Mouse (Mus musculus): Measurements from ENCODE around the gene Psmd14. TPM values are rescaled to one million over a fixed set of nuclear protein-coding genes. Genes with fewer than 3 reads are reported as not detected.

The Psmd14 gene
- polyA plus RNA-seq, 1 experiment, result 95.5 TPM

DNA sequence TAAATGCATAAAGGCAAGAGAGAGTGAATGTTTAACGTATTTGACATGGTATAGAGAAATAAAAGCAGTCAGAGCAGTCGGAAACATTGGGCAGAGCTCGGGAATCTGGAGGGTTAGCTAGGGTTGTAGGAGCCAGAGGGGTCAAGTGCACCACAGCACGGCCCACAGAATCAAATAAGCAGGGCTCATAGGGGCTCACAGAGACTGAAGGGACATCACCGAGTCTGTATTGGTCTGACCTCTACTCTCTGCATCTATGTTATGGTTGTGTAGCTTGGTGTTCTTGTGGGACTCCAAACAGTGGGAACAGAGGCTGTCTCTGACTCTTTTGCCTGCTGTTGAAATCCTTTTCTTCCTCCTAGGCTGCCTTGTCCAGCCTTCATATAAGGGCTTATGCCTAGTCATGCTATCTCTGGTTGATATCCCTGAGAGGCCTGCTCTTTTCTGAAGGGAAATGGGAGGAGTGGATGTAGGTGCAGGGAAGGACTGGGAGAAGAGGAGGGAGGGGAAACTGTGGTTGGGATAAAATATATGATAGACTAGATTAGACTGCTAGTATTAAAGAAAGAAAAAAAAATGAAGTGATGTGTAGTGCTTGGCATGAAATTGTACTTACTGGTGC lies 47.9 kb downstream of the Psmd14 start:
- DNase-seq (ENCODE audit: extremely low spot score in 1 of 2, low spot score in 1 of 2), result no peak

GRCm38 (mm10) chr2:61760044-61760443 lies 48.5 kb downstream of the Psmd14 start:
- no peak for DNase-seq (ENCODE audit: extremely low spot score in 1 of 2, low spot score in 1 of 2)

- DNase-seq (ENCODE audit: extremely low spot score in 1 of 2, low spot score in 1 of 2), result no peak
Observed at GRCm38 (mm10) chr2:61764470-61765105, 53.1 kb downstream of the Psmd14 start.

- DNase-seq (ENCODE audit: extremely low spot score in 1 of 2, low spot score in 1 of 2), result no peak
Observed at GRCm38 (mm10) chr2:61765526-61765925, 54.0 kb downstream of the Psmd14 start.

GRCm38 (mm10) chr2:61780794-61781193 lies 69.3 kb downstream of the Psmd14 start:
- no peak for DNase-seq (ENCODE audit: extremely low spot score in 1 of 2, low spot score in 1 of 2)

GRCm38 (mm10) chr2:61794960-61795359 lies 83.5 kb downstream of the Psmd14 start:
- no peak for DNase-seq (ENCODE audit: extremely low spot score in 1 of 2, low spot score in 1 of 2)

DNA sequence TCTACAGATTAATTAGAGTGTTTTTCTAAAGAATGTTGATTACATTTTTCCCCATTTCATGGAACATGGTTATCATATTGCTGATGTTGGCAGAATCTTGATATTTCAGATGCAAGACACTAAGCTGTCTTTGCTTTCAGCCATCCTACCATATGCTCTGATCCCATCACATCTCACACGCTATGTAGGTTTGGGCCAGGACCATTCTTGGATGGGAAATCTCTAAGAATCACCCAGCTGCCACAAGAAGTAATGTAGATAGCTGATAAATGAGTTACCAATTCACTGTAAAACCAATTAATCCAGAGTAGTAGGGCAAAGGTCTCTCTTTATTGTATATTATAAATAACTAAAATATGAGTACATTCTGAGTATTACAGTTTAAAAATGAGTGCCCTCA lies 86.6 kb downstream of the Psmd14 start:
- DNase-seq (ENCODE audit: extremely low spot score in 1 of 2, low spot score in 1 of 2), result no peak

DNA sequence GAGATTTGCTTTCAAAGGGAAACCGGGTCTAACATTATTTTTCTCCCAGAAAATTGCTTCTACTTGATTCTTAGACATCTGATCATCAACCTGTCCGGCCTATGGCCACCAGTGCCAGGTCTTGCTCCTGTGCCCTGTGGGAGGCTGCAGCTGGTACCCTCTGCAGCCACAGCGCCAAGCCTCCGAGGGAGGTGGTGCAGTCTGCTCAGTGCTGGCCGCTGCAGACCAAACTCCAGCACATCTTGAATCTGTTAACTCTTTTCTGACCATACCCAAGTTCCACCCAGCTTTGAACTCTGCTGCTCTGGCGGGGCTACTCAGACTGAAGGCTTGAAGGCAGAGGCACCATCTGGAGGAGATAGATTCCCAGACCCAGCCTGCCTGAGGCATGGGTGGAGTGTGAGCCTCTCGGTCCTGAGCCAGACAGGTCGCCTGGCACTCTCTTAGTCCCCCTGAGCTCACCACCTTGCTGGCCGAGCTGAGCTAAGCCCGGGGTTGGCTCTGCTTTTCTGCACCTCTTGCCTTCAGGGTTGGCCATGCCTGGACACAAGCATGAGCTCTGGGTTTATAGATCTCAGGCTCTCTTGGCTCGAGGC lies 91.3 kb downstream of the Psmd14 start, which contains the start of gene Tbr1:
Tbr1 (plus strand) TSS at position 275 of the 596 bp plus-strand sequence.
- peak in 1 of 2 experiments; percentile 37 for DNase-seq (ENCODE audit: extremely low spot score in 1 of 2, low spot score in 1 of 2)

DNA sequence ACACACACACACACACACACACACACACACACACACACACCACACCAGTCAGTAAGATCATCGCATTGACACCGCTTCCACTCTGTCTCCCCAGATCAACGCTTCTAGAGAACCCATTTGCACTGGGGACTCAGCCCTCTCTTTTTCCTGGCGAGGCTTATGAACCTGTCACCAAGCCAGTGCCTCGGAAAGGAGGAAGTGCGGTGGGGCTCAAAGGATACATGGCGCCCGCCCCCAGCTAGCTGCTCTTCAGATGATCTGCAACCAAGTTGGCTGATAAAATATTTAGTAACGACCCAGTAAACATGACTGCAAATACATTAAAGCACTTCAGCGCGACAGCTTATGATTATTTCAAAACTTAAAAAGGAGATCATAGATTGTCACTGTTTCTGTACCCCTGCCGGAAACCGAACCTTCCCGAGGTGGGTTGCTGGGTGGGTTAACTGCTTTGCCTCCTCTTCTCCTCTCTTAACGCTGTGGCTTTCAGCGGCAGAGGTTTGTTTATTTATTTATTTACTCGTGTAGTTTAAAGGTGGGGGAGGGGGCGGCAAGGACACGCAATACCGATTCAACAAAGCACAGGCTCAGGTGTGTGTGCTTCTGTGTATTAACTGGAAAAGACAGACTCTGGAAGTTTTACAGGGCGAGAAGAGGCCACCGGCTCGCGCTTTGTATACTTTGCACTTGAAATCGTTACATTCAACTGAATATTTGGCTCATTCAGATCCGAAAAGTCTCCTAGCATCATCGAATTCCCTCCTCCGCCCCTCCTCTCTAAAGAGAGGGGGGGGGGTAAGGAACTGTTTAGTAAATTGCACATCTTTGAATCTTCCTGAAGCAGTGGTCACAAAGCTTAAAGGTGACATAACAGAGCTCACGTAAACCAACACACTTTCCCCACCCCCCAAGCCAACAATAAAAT lies 92.2 kb downstream of the Psmd14 start:
- DNase-seq (ENCODE audit: extremely low spot score in 1 of 2, low spot score in 1 of 2), result peak in 1 of 2 experiments; percentile 47

GRCm38 (mm10) chr2:61804382-61804840 lies 92.9 kb downstream of the Psmd14 start:
- peak; percentile 58 to 79 for DNase-seq (ENCODE audit: extremely low spot score in 1 of 2, low spot score in 1 of 2)

- no peak for DNase-seq (ENCODE audit: extremely low spot score in 1 of 2, low spot score in 1 of 2)
Observed at GRCm38 (mm10) chr2:61804841-61805540, 93.5 kb downstream of the Psmd14 start.

DNA sequence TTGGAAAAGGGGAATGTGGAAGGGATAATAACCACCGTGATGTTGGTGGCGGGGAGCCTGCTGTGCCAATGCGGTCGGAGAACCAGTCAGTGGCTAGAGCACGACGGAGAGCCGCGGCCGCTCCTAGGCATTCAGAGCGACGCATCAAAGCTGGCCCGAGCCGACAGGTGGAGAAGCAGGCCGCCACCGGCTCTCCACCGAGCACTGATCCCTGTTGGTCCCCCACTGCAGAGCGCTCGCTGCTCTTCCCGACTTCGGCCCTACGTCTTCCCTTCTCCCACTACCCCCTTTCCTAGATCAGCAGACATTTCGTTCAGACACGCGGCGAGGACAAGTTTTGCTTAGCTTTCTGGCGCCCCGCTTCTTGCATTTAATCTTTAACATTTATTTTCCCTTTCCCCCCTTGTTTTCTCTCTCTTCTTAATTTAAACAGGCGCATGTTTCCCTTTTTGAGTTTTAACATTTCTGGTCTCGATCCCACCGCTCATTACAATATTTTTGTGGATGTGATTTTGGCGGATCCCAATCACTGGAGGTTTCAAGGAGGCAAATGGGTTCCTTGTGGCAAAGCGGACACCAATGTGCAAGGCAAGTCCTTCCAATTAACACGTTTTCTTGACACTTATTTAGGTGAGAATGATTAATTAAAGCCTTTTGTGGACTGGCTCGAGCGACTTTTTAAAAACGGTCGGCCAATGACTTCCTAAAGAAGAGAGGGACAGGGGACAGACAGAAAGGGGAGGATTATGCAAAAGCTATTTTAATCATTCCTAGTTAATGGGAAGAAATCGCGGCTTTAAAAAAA lies 94.2 kb downstream of the Psmd14 start:
- DNase-seq (ENCODE audit: extremely low spot score in 1 of 2, low spot score in 1 of 2), result peak in 1 of 2 experiments; percentile 11

GRCm38 (mm10) chr2:61806346-61806825 lies 94.9 kb downstream of the Psmd14 start:
- DNase-seq (ENCODE audit: extremely low spot score in 1 of 2, low spot score in 1 of 2), result no peak

DNA sequence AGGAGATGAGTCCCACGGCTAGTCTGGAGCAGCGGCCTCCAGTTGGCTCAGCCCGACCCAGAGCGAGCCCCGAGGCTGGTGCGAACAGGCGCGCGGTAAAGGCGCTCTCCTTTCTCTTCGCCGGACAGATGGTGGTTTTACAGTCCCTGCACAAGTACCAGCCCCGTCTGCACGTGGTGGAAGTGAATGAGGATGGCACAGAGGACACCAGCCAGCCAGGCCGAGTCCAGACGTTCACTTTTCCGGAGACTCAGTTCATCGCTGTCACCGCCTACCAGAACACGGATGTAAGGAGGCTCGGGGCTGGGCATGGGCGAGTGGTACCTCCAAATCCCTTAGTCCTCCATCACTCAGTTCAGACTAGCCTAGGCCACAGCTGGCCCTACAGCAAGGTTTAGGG lies 95.7 kb downstream of the Psmd14 start:
- DNase-seq (ENCODE audit: extremely low spot score in 1 of 2, low spot score in 1 of 2), result peak in 1 of 2 experiments; percentile 30

DNA sequence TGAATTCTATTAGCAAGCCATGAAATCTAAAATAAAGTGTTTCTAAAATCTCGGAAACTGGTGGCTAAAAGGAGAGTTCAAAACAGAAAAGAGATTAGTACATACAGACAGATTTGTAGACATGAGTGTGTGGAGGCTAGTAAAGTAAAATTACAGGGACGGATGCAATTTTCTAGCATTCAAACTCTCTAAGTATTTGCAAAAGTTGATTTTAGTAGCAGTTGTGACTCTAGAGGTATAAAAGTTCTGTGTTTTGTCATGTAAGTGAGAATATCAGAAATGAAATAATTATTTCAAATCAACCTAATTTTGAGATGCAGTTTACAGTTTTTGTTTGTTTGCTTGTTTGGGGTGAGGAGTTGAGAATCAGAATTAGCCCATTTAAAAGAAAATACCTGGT lies 96.3 kb downstream of the Psmd14 start:
- DNase-seq (ENCODE audit: extremely low spot score in 1 of 2, low spot score in 1 of 2), result no peak

DNA sequence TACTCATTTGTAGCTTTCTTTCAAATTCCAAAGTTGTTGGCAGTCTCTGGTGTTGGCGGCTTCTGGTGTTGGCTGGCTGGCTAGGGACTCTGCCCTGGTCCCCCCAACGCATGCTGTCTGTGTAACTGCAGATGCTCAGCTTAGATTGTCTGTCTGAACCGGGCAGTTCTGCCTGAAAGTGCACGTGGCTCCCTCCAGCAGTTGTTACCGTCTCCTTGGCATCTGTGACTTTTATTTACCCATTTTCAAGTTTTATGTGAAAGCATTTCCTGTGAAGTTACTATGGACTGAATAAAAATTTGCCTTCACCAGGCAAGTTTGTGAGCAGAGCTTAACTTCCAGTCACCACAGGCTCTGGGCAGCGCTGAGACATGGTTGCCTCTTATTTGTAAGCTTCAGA lies 97.3 kb downstream of the Psmd14 start:
- no peak for DNase-seq (ENCODE audit: extremely low spot score in 1 of 2, low spot score in 1 of 2)

DNA sequence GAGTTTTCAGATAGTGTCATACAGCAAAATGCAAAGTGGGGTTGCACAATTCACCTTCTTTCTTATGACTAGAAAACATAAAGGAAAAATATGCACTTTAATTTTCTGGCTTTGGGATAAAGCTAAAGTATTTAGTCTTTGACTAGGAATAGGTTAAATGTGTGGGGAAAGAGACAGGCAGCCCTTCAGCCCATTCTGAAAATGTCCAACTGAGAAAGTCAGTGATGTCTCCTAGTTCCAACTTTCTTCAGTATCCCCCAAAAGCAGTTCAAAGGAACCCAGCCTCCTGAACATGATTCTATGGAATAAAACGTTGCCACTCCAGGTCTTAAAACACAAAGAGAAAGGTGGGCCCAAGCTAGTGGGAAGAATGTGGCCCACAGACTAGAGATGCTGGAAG lies 97.9 kb downstream of the Psmd14 start:
- peak in 1 of 2 experiments; percentile 16 for DNase-seq (ENCODE audit: extremely low spot score in 1 of 2, low spot score in 1 of 2)

- DNase-seq (ENCODE audit: extremely low spot score in 1 of 2, low spot score in 1 of 2), result peak in 1 of 2 experiments; percentile 26
Observed at GRCm38 (mm10) chr2:61810751-61811150, 99.3 kb downstream of the Psmd14 start.

DNA sequence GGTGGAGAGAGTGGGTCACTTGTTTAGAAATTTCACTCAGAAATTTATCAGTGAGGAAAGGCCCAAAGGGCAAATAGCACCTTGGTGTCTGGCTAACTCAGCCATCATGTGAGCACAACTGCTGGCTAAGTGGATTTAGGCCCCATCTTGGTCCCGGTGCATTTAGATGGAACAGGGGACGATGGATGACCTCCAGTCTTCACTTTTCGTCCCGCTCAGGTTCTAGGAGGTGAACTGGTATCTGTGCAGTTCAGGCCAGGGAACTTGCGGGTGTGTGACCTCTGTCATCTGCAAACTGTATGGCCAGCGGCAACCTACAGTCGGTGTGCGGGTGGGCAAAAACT lies 99.6 kb downstream of the Psmd14 start:
- DNase-seq (ENCODE audit: extremely low spot score in 1 of 2, low spot score in 1 of 2), result peak in 1 of 2 experiments; percentile 20
